Mouse (Mus musculus): ENCODE measurements around the gene Mboat2.

Gene Mboat2

GRCm38 (mm10) chr12:24918575-24919262, 88.0 kb downstream of the Mboat2 start:
- CTCF ChIA-PET = interaction anchor here in 1 of 4 experiments (0.8 kb wide), 1 partner anchor 9 kb away, joined by 3 read pairs; no protein-coding TSS in a partner anchor
- POLR2A ChIA-PET = no interaction called here

- POLR2A ChIA-PET = interaction anchor here in 1 of 4 experiments (0.6 kb wide), 1 partner anchor 17 kb away, joined by 3 read pairs; no protein-coding TSS in a partner anchor
- CTCF ChIA-PET = no interaction called here
Measured at GRCm38 (mm10) chr12:24920861-24921260, 90.2 kb downstream of the Mboat2 start.

DNA sequence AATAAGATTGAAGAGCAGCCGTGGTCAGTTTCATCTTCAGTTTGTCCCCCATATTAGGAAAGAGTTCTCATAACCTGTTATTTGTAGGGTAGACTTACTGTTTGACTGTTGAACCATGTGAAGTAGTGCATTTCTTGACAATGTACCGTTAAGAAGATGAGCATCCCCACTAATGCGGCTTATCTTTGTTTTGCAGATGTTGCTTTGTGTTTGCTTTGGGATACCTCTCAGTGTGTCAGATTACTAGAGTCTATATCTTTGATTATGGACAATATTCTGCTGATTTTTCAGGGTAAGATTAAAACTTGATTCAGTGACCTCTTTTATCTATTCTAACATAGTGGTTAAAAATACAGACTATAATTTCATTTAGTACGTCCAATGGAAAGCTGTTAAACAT, 93.3 kb downstream of the Mboat2 start:
- ChIA-PET CTCF (no interaction called here), POLR2A (no interaction called here)

GRCm38 (mm10) chr12:24925276-24925675, 94.6 kb downstream of the Mboat2 start:
- CTCF ChIA-PET = no interaction called here
- POLR2A ChIA-PET = interaction anchor here in 1 of 4 experiments (0.9 kb wide), 1 partner anchor 12 kb away, joined by 3 read pairs; no protein-coding TSS in a partner anchor

DNA sequence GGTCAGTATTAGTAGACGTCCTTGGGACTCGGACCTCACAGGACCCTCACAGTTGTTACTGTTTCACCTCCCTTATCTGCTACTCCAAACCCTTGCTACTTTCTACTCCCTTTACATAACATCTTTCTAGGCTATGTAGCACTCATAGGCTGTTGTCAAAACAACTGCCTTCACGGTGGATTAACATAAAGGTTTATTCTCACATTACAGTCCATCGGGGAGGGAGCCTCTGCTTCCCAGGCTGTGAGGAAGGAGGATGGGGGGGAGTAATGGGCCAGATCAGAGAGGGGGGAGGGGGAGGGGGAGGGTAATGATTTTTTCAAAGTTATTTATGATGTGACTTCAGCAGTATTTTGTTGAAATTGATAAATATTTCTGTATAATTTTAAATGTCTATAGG, 95.0 kb downstream of the Mboat2 start:
- ChIA-PET POLR2A (interaction anchor here in 3 of 4 experiments (0.7 to 0.9 kb wide), 3 partner anchors 13 to 1352 kb away, joined by 3 read pairs; no protein-coding TSS in a partner anchor), CTCF (interaction anchor here in 1 of 4 experiments (0.7 kb wide), 1 partner anchor 354 kb away, joined by 3 read pairs; the partner anchor contains the start of gene Grhl1)

DNA sequence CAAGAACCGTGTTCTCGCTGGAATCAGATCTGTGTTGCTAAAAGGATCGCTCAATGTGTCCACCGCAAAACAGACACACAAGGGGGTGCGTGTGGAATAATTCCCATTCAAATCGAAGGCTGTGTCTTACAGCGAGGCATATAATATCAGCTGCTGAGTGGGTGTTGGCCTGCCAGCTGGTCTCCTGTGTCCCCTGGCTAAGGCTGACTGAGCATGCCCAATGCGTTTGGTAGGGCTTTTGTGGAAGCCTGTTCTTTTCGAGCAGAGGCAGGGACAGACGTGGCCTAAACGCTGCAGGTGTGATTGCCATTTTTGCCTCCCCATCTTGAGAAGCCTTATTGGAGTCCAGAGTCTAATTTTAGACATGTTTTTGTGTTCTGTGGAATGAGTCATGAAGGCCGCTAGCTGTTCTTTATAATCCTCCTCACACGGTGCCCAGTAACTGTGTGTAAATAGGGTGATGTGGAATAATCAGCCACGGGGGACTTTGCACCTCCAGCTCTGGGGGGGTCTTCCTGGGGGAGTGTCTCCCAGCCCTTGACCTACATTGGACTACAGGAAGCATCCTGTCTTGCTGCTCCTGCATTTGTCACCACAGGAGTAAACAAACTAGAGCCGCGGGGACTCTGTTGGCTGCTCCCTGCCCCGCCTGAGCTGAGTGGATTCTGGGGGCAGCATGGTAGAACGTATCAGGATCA, 97.5 kb downstream of the Mboat2 start:
- CTCF ChIA-PET = interaction anchor here in 1 of 4 experiments (1.4 to 1.7 kb wide), 2 partner anchors 9 to 23 kb away, joined by 3 to 6 read pairs; no protein-coding TSS in a partner anchor
- POLR2A ChIA-PET = interaction anchor here in 3 of 4 experiments (0.5 to 1.5 kb wide), 5 partner anchors 10 to 97 kb away, joined by 3 read pairs; no protein-coding TSS in a partner anchor

DNA sequence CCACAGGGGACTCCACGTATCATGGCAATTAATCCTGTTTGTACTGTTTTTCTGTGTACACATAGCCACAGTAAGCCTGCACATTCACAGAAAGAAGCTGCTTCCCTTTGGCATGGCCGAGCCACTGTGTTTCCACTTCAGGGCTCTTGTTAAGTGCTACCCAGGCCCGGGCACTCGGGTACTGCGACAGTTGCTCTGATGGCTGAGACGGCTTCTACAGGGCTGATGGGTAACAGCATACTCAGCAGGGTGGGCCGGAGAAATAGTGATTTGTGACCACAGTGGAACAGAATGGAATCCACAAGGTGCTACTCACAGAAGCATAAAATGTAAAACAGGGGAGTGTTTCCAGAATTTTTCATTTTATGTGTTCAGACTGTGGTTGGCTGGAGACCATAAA, 98.4 kb downstream of the Mboat2 start:
- POLR2A ChIA-PET = interaction anchor here in 1 of 4 experiments (1.0 to 1.1 kb wide), 2 partner anchors 12 to 47 kb away, joined by 3 read pairs; no protein-coding TSS in a partner anchor
- CTCF ChIA-PET = interaction anchor here in 1 of 4 experiments (1.4 to 1.7 kb wide), 2 partner anchors 9 to 22 kb away, joined by 3 to 6 read pairs; no protein-coding TSS in a partner anchor

DNA sequence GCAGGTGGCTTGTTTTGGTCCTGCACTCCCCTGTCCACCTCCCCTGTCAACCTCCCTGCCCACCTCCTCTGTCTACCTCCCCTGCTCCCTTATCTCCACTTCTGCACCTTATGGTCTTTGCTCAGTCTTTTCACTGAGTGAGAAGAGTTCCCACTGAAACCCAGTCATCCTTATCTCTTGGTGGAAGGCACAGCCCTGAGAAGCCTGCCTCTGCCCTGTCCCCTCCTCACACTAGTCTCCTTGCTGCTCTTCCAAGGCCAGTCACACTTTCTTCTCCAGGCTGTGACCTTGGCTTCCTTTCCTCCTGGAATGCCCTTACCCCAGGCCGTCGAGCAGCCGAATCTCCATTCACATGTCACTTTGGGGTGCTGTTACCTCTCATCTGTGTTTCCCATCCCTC, 100.1 kb downstream of the Mboat2 start:
- CTCF ChIA-PET = interaction anchor here in 1 of 4 experiments (0.6 kb wide), 1 partner anchor 253 kb away, joined by 3 read pairs; no protein-coding TSS in a partner anchor
- POLR2A ChIA-PET = no interaction called here

DNA sequence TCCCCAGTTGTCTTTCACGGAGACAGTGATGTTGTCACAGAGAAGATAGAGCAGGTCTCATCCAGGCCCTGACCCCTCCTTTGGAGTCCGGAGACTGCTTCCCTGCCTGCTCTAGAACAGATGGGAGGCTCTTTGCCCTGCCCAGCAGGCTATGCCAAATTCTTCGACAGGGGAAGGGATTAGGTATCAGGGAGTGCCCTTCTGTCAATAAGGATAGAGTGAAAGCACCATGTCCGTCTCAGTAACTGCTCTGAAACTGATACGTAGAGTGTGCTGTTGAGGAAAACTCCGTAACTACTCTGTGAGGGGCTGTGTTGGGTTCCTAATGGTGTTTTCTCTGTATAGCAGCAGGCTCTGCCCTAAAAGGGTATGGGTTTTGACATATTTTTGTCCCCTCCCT, 101.4 kb downstream of the Mboat2 start:
- POLR2A ChIA-PET = interaction anchor here in 1 of 4 experiments (0.5 kb wide), 1 partner anchor 15 kb away, joined by 6 read pairs; no protein-coding TSS in a partner anchor
- CTCF ChIA-PET = no interaction called here

DNA sequence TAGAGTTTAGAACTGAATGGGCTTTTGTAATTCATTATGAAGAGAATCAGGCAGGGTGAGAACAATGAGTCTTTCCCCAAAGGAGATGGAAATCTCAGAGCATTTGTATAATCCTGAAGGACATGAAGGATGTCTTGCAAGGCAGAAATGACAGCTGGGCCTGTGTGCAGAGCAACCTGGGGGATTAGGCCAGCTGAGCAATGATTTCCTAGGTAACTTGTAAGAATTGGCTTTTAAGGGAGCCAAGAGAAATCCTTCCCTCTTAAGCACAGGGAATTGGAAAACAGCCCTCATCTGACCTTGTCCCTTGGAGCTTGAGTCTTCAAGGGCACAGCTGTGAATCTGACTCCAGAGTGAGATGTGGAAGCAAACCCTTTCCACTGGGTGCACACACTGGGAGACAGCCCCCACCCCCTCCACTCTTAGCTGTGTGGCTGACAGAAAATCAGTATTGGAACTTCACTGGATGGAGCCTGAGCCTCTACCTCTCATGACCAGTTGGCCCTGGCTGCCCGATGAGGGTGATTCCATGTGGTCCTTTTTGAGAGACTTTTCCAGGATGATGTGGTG, 102.6 kb downstream of the Mboat2 start:
- ChIA-PET CTCF (no interaction called here), POLR2A (interaction anchor here in 3 of 4 experiments (0.6 to 0.8 kb wide), 3 partner anchors 24 to 333 kb away, joined by 3 read pairs; partner anchors contain the start of gene Kidins220 (in 1 of the 3))

- ChIA-PET POLR2A (interaction anchor here in 2 of 4 experiments (0.6 kb wide), 2 partner anchors 25 to 41 kb away, joined by 3 read pairs; partner anchors contain the start of gene Kidins220 (in 1 of the 2)), CTCF (no interaction called here)
Measured at GRCm38 (mm10) chr12:24933996-24934395, 103.3 kb downstream of the Mboat2 start.

DNA sequence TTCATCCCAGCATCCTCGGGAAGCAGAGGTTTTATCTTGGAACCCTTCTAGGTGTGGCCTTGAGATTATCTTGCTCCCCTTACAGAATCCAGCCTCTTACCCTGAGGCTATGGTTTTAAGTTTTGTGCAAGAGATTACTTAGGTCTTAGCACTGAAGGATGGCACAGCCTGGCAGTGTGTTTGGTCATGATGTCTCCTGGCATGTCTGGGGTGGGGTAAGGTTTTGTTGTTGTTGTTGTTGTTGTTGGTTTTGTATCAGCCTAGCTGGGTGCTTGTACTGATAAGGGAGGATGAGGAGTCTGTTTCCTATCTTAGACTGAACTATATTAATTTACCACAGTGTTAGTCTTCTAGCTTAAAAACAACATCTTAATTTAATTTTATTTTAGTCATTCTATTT, 105.6 kb downstream of the Mboat2 start:
- POLR2A ChIA-PET = interaction anchor here in 1 of 4 experiments (0.6 kb wide), 1 partner anchor 219 kb away, joined by 3 read pairs; no protein-coding TSS in a partner anchor

DNA sequence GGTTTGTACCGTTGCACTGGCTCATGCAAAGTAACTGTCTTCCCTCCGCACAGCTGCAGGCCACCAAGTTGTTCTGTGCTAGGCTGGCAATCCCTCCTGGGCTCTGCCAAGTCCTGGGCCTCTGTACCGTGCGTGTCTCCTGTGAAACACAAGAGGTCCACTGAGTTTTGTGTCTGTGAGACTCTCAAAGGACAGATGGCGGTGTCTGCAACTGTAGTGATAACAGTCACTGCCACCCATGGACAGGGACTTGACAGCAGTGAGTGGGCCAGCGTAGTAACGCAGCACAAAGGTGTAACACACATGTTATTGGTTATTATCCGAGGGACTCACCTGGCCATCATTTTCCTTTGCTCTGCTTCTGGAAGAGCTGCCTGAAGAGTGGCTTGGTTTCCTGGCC, 108.7 kb downstream of the Mboat2 start:
- ChIA-PET CTCF (interaction anchor here in 1 of 4 experiments (0.6 kb wide), 1 partner anchor 9 kb away, joined by 3 read pairs; no protein-coding TSS in a partner anchor), POLR2A (no interaction called here)

More for the DNA sequence above, 105.6 kb downstream of the Mboat2 start:
- CTCF ChIA-PET = interaction anchor here in 1 of 4 experiments (2.0 kb wide), 1 partner anchor 11 kb away, joined by 6 read pairs; no protein-coding TSS in a partner anchor

DNA sequence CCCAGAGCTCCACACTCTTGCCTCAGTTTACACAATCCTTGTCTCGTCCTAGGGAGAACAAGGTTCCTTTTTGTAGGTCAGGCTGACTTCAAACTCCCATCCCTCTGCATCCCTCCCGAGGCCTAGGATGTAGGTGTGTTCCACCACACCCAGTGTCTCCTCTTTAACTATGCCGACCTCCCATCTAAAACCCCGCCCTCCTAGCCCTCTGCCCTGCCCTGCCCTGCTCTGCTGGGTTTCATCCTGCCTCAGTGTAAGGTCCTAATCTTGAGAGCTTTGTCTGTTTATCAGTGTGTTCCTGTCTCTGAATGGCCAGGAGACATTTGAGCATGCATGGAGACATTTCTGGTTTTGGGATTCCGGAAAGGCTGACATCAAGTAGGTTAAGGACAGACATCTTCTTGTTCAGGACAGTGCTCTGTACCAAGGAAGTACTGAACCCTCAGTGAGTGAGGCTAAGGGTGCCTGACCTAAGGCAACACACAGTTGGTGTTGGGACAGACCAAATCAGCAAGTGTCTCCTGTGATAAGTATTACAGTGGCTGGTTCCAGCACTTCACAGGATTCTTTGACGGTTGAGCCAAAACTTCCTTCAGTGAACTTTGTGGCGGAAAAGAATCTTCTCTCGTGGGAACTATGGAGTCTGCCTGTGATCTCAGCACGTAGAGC, 112.1 kb downstream of the Mboat2 start:
- ChIA-PET CTCF (interaction anchor here in 2 of 4 experiments (0.6 to 1.3 kb wide), 4 partner anchors 9 to 234 kb away, joined by 3 to 4 read pairs (median 3); partner anchors contain the start of gene Rrm2 (in 2 of the 2)), POLR2A (interaction anchor here in 1 of 4 experiments (0.6 to 1.1 kb wide), 4 partner anchors 51 to 204 kb away, joined by 3 read pairs; no protein-coding TSS in a partner anchor)

- CTCF ChIA-PET = interaction anchor here in 2 of 4 experiments (0.6 to 1.3 kb wide), 4 partner anchors 8 to 235 kb away, joined by 3 to 4 read pairs (median 3); partner anchors contain the start of gene Rrm2 (in 2 of the 2)
- POLR2A ChIA-PET = interaction anchor here in 1 of 4 experiments (0.9 kb wide), 1 partner anchor 197 kb away, joined by 3 read pairs; no protein-coding TSS in a partner anchor
Measured at GRCm38 (mm10) chr12:24943427-24943826, 112.7 kb downstream of the Mboat2 start.

DNA sequence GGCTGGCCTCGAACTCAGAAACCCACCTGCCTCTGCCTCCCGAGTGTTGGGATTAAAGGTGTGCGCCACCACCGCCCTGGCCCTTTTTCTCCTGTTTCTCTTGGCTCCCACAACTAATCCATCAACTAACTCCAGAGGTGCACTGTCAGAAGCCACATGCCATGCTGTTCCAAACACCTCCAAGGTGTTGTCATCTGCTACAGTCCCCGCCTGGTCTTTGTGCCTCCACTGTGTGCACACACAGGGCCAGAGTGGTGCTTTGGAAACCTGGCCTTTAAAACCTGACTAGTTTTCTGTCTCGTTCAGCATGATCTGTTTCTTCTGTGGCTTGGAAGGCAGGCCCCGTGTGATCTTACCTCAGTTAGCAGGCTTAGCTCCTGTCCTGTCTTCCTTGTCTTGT, 113.9 kb downstream of the Mboat2 start:
- CTCF ChIA-PET = no interaction called here
- POLR2A ChIA-PET = interaction anchor here in 1 of 4 experiments (1.1 kb wide), 1 partner anchor 264 kb away, joined by 5 read pairs; no protein-coding TSS in a partner anchor

- CTCF ChIA-PET = interaction anchor here in 2 of 4 experiments (1.6 to 6.6 kb wide), 4 partner anchors 10 to 230 kb away, joined by 6 to 72 read pairs (median 28); no protein-coding TSS in a partner anchor
- POLR2A ChIA-PET = no interaction called here
Measured at GRCm38 (mm10) chr12:24947065-24947464, 116.4 kb downstream of the Mboat2 start.

- ChIA-PET CTCF (interaction anchor here (0.5 to 6.6 kb wide), 36 partner anchors 9 to 1329 kb away, joined by 3 to 72 read pairs (median 4); partner anchors contain the start of genes Kidins220 (in 2 of the 4), Rrm2 (in 2 of the 4) and Mboat2 (in 1 of the 4)), POLR2A (interaction anchor here in 2 of 4 experiments (0.6 to 2.0 kb wide), 5 partner anchors 11 to 240 kb away, joined by 3 to 5 read pairs (median 3); partner anchors contain the start of gene Rrm2 (in 1 of the 2))
Measured at GRCm38 (mm10) chr12:24948344-24948743, 117.7 kb downstream of the Mboat2 start.

Data from embryonic stem cell, embryonic (primary cell).